In genomic region chr9:59723096-59723657, GRCm38 (mm10) we compare ENCODE assay signal across 8 mouse cellular contexts. TPM values are rescaled to one million over a fixed set of nuclear protein-coding genes. Genes with fewer than 3 reads are reported as not detected.
DNase-seq lines count a peak whose midpoint lies in the region; ATAC-seq and TF ChIP-seq lines count a peak whose summit lies in the region.

No protein-coding gene starts in this region.

- H3K9me3 ChIP-seq in heart, embryonic 12.5 days (replicated peaks), result no peaks in the 10 kb centered on the region
- H3K9me3 ChIP-seq in kidney, embryonic 16.5 days (ENCODE audit: low read length), result no peaks in the 10 kb centered on the region
- no peaks in the 10 kb centered on the region for H3K9me3 ChIP-seq in stomach, embryonic 16.5 days (replicated peaks; ENCODE audit: control insufficient read depth, low read length)

- H3K27me3 ChIP-seq in heart, embryonic 12.5 days (replicated peaks), result no peaks in the 10 kb centered on the region
- H3K27me3 ChIP-seq in kidney, embryonic 16.5 days (ENCODE audit: insufficient read depth, low read length), result no peaks in the 10 kb centered on the region
- H3K27me3 ChIP-seq in stomach, embryonic 16.5 days (ENCODE audit: control insufficient read depth, insufficient read depth, low read length), result no peaks in the 10 kb centered on the region

- H3K9ac ChIP-seq in heart, embryonic 12.5 days, result no peak overlapping the region
- H3K9ac ChIP-seq in kidney, embryonic 16.5 days (replicated peaks; ENCODE audit: low read length), result peak overlapping the region; percentile 69
- H3K9ac ChIP-seq in stomach, embryonic 16.5 days (ENCODE audit: low read length), result no peak overlapping the region

- H3K36me3 ChIP-seq in heart, embryonic 12.5 days, result no peaks in the 10 kb centered on the region
- no peaks in the 10 kb centered on the region for H3K36me3 ChIP-seq in kidney, embryonic 16.5 days (ENCODE audit: insufficient read depth, low read length)
- H3K36me3 ChIP-seq in stomach, embryonic 16.5 days (ENCODE audit: control insufficient read depth, insufficient read depth, low read length), result no peaks in the 10 kb centered on the region

- peaks cover 17% of the 10 kb centered on the region for H3K4me1 ChIP-seq in heart, embryonic 12.5 days (replicated peaks)
- H3K4me1 ChIP-seq in kidney, embryonic 16.5 days (ENCODE audit: insufficient read depth, low read length), result peaks cover 34% of the 10 kb centered on the region
- peaks cover 9% of the 10 kb centered on the region for H3K4me1 ChIP-seq in stomach, embryonic 16.5 days (ENCODE audit: control insufficient read depth, insufficient read depth, low read length)

- TF ChIP-seq CTCF in brain, embryonic 14.5 days (IDR thresholded peaks at IDR 0.05; ENCODE audit: borderline replicate concordance, extremely low read depth, insufficient read depth, insufficient read length), result peak; percentile 86

- peak; percentile 79 for ATAC-seq in erythroblast, adult 5-6 weeks (replicated peaks; ENCODE audit: low FRiP score, poor library complexity, severe bottlenecking)
- ATAC-seq in heart, embryonic 12.5 days (ENCODE audit: insufficient number of reproducible peaks, low FRiP score), result no peak
- ATAC-seq in kidney, embryonic 16.5 days (ENCODE audit: low FRiP score, low TSS enrichment), result peak; percentile 41
- peak; percentile 29; the same call in 1 of the 2 replicates for ATAC-seq in stomach, embryonic 16.5 days (ENCODE audit: insufficient read depth, low FRiP score)

- no peak for TF ChIP-seq POLR2A in brain, embryonic 14.5 days (IDR thresholded peaks at IDR 0.05; ENCODE audit: borderline replicate concordance, extremely low read depth, insufficient read depth, insufficient read length, poor library complexity, severe bottlenecking)

- H3K27ac ChIP-seq in heart, embryonic 12.5 days (ENCODE audit: poor library complexity, severe bottlenecking), result peak overlapping the region; percentile 22; the same call in 1 of the 2 replicates
- H3K27ac ChIP-seq in kidney, embryonic 16.5 days (ENCODE audit: low read length), result peak overlapping the region; percentile 96
- H3K27ac ChIP-seq in stomach, embryonic 16.5 days (ENCODE audit: low read length), result no peak overlapping the region

- WGBS in heart, embryonic 12.5 days, result 16% methylated on average over 10 of the region's 10 CpGs
- 15% methylated on average over 10 of the region's 10 CpGs for WGBS in kidney, embryonic 16.5 days
- WGBS in stomach, embryonic 16.5 days, result 13% methylated on average over 10 of the region's 10 CpGs

- peak overlapping the region; percentile 51 for H3K4me2 ChIP-seq in heart, embryonic 12.5 days
- H3K4me2 ChIP-seq in kidney, embryonic 16.5 days (replicated peaks; ENCODE audit: low read depth, low read length), result peak overlapping the region; percentile 56
- peak overlapping the region; percentile 44 for H3K4me2 ChIP-seq in stomach, embryonic 16.5 days (ENCODE audit: low read depth, low read length)

- DNase-seq in CD4-positive, CD25-positive, alpha-beta regulatory T cell, adult 2 months (ENCODE audit: low read depth, low spot score), result peak; percentile 86
- DNase-seq in brain, embryonic 14.5 days (ENCODE audit: low read depth), result peak; percentile 96
- peak; percentile 64 for DNase-seq in liver
- peak; percentile 42 to 61 for DNase-seq in natural killer cell, adult 2 months (ENCODE audit: low spot score in 2 of 2)

- H3K4me3 ChIP-seq in heart, embryonic 12.5 days, result peak overlapping the region; percentile 16; the same call in 1 of the 2 replicates
- peak overlapping the region; percentile 30 for H3K4me3 ChIP-seq in kidney, embryonic 16.5 days (ENCODE audit: low read length)
- peak overlapping the region; percentile 8; the same call in 1 of the 2 replicates for H3K4me3 ChIP-seq in stomach, embryonic 16.5 days (replicated peaks; ENCODE audit: low read length)

RNA-seq across cellular contexts. Expression of gene Senp8, which starts 27.3 kb away (rescaled TPM):
- polyA plus RNA-seq in brain, embryonic 14.5 days (2012; rRNA removed), result 7.5 and 8.7 TPM in 2 replicates
- 0.96 and 6.1 TPM in 2 replicates for total RNA-seq in erythroblast, adult 5-6 weeks (2015; ENCODE audit: low replicate concordance)
- 0.26 and 1.3 TPM in 2 replicates for total RNA-seq in erythroblast, adult 5-6 weeks (2017; ENCODE audit: low replicate concordance)
- polyA plus RNA-seq in heart, embryonic 12.5 days (2016; fragmentation: Nextera tagmentation; extraction: Ambion mirVana), result 13.0 and 15.1 TPM in 2 replicates
- 11.9 and 13.2 TPM in 2 replicates for polyA plus RNA-seq in kidney, embryonic 16.5 days (2015; fragmentation: Nextera tagmentation; extraction: Ambion mirVana)
- polyA plus RNA-seq in stomach, embryonic 16.5 days (2015; fragmentation: Nextera tagmentation; extraction: Ambion mirVana), result 7.6 and 10.7 TPM in 2 replicates

RNA-seq across cellular contexts. Expression of gene Myo9a, which starts 27.5 kb away (rescaled TPM):
- 18.7 and 26.6 TPM in 2 replicates for polyA plus RNA-seq in brain, embryonic 14.5 days (2012; rRNA removed)
- 9.0 and 21.5 TPM in 2 replicates for total RNA-seq in erythroblast, adult 5-6 weeks (2015; ENCODE audit: low replicate concordance)
- 8.2 and 13.4 TPM in 2 replicates for total RNA-seq in erythroblast, adult 5-6 weeks (2017; ENCODE audit: low replicate concordance)
- 10.9 and 11.7 TPM in 2 replicates for polyA plus RNA-seq in heart, embryonic 12.5 days (2016; fragmentation: Nextera tagmentation; extraction: Ambion mirVana)
- 17.3 and 18.2 TPM in 2 replicates for polyA plus RNA-seq in kidney, embryonic 16.5 days (2015; fragmentation: Nextera tagmentation; extraction: Ambion mirVana)
- 13.8 and 15.0 TPM in 2 replicates for polyA plus RNA-seq in stomach, embryonic 16.5 days (2015; fragmentation: Nextera tagmentation; extraction: Ambion mirVana)

RNA-seq across cellular contexts. Expression of gene Gramd2, which starts 43.2 kb away (rescaled TPM):
- 7.6 and 8.8 TPM in 2 replicates for polyA plus RNA-seq in brain, embryonic 14.5 days (2012; rRNA removed)
- total RNA-seq in erythroblast, adult 5-6 weeks (2015; ENCODE audit: low replicate concordance), result 1.3 TPM in 1 of 2 replicates, not detected in the other
- total RNA-seq in erythroblast, adult 5-6 weeks (2017; ENCODE audit: low replicate concordance), result not detected in 2 replicates
- polyA plus RNA-seq in heart, embryonic 12.5 days (2016; fragmentation: Nextera tagmentation; extraction: Ambion mirVana), result 0.32 TPM in 1 of 2 replicates, not detected in the other
- polyA plus RNA-seq in kidney, embryonic 16.5 days (2015; fragmentation: Nextera tagmentation; extraction: Ambion mirVana), result 1.4 and 1.5 TPM in 2 replicates
- polyA plus RNA-seq in stomach, embryonic 16.5 days (2015; fragmentation: Nextera tagmentation; extraction: Ambion mirVana), result 2.2 and 3.6 TPM in 2 replicates
